Mouse (Mus musculus): ENCODE measurements around the gene Rps6ka2.
"Not testable (repeated sequence)": the region's sequence is repeated elsewhere in the genome, so short reads cannot be mapped to it uniquely, and the experiment has no call there.

Rps6ka2 gene

GRCm38 (mm10) chr17:7170304-7171295, 685 bp downstream of the Rps6ka2 start:
- no peak for DNase-seq

- no peak for DNase-seq
Measured at GRCm38 (mm10) chr17:7173331-7174028, 3.6 kb downstream of the Rps6ka2 start.

- no peak for DNase-seq
Measured at GRCm38 (mm10) chr17:7175293-7175692, 5.4 kb downstream of the Rps6ka2 start.

GRCm38 (mm10) chr17:7176394-7176793, 6.5 kb downstream of the Rps6ka2 start:
- DNase-seq = peak; percentile 98

- DNase-seq = no peak
Measured at GRCm38 (mm10) chr17:7178196-7178595, 8.3 kb downstream of the Rps6ka2 start.

- DNase-seq = no peak
Measured at GRCm38 (mm10) chr17:7182187-7182586, 12.3 kb downstream of the Rps6ka2 start.

GRCm38 (mm10) chr17:7187037-7187436, 17.1 kb downstream of the Rps6ka2 start:
- DNase-seq = not testable (repeated sequence)

GRCm38 (mm10) chr17:7189425-7189824, 19.5 kb downstream of the Rps6ka2 start:
- DNase-seq = no peak

- DNase-seq = no peak
Measured at GRCm38 (mm10) chr17:7189975-7190374, 20.1 kb downstream of the Rps6ka2 start.

- peak; percentile 92 for DNase-seq
Measured at GRCm38 (mm10) chr17:7194140-7194840, 24.4 kb downstream of the Rps6ka2 start.

- no peak for DNase-seq
Measured at GRCm38 (mm10) chr17:7197121-7197925, 27.4 kb downstream of the Rps6ka2 start.

- DNase-seq = no peak
Measured at GRCm38 (mm10) chr17:7204771-7205406, 35.0 kb downstream of the Rps6ka2 start.

GRCm38 (mm10) chr17:7206434-7207145, 36.7 kb downstream of the Rps6ka2 start:
- DNase-seq = no peak

GRCm38 (mm10) chr17:7210648-7211047, 40.7 kb downstream of the Rps6ka2 start:
- DNase-seq = no peak

- DNase-seq = no peak
Measured at GRCm38 (mm10) chr17:7211893-7212292, 42.0 kb downstream of the Rps6ka2 start.

- no peak for DNase-seq
Measured at GRCm38 (mm10) chr17:7213214-7213613, 43.3 kb downstream of the Rps6ka2 start.

- DNase-seq = no peak
Measured at GRCm38 (mm10) chr17:7214061-7214460, 44.1 kb downstream of the Rps6ka2 start.

- DNase-seq = no peak
Measured at GRCm38 (mm10) chr17:7217791-7218329, 47.9 kb downstream of the Rps6ka2 start.

GRCm38 (mm10) chr17:7218396-7218795, 48.5 kb downstream of the Rps6ka2 start:
- DNase-seq = no peak

GRCm38 (mm10) chr17:7219044-7219718, 49.3 kb downstream of the Rps6ka2 start:
- no peak for DNase-seq

Measured in heart, adult 11 months (tissue).